Mouse (Mus musculus): Measurements from ENCODE around the gene Shroom3. TPM values are rescaled to one million over a fixed set of nuclear protein-coding genes. Genes with fewer than 3 reads are reported as not detected.

The Shroom3 gene
- polyA plus RNA-seq, 1 experiment from 2014 or later = 5.6 TPM

- Histone ChIP-seq H3K27me3 (ENCODE audit: insufficient read depth, low read length) (no peaks in the 10 kb centered on the region), H3K27ac (ENCODE audit: low read depth) (peak overlapping the region; percentile 71), H3K4me1 (ENCODE audit: insufficient read depth) (no peaks in the 10 kb centered on the region), H3K4me2 (no peak overlapping the region), H3K9ac (no peak overlapping the region), H3K9me3 (ENCODE audit: low read depth, low read length) (no peaks in the 10 kb centered on the region), H3K36me3 (ENCODE audit: insufficient read depth) (no peaks in the 10 kb centered on the region), H3K4me3 (ENCODE audit: low read depth, low read length) (no peak overlapping the region)
- WGBS = 42% methylated on average over 8 of the region's 8 CpGs
- DNase-seq = peak; percentile 65
- peak; percentile 92 for ATAC-seq (ENCODE audit: insufficient read depth)
- TF ChIP-seq CTCF (IDR thresholded peaks at IDR 0.05; ENCODE audit: low read depth) = no peak
These were observed 62.4 kb downstream of the Shroom3 start for GRCm38 (mm10) chr5:92745390-92746253.

GRCm38 (mm10) chr5:92751488-92751887 is 68.3 kb downstream of the Shroom3 start:
- H3K4me3 ChIP-seq (ENCODE audit: low read depth, low read length) = no peak overlapping the region
- 63% methylated on average over 4 of the region's 4 CpGs for WGBS
- no peaks in the 10 kb centered on the region; the same call in 1 of the 2 replicates for H3K4me1 ChIP-seq (ENCODE audit: insufficient read depth)
- H3K27ac ChIP-seq (ENCODE audit: low read depth) = no peak overlapping the region
- H3K4me2 ChIP-seq = no peak overlapping the region
- no peak for ATAC-seq (ENCODE audit: insufficient read depth)
- no peak for TF ChIP-seq CTCF (IDR thresholded peaks at IDR 0.05; ENCODE audit: low read depth)
- DNase-seq = no peak
- H3K9ac ChIP-seq = no peak overlapping the region
- H3K9me3 ChIP-seq (ENCODE audit: low read depth, low read length) = no peaks in the 10 kb centered on the region
- no peaks in the 10 kb centered on the region for H3K27me3 ChIP-seq (ENCODE audit: insufficient read depth, low read length)
- no peaks in the 10 kb centered on the region for H3K36me3 ChIP-seq (ENCODE audit: insufficient read depth)

- Histone ChIP-seq H3K4me2 (no peak overlapping the region), H3K27ac (ENCODE audit: low read depth) (no peak overlapping the region), H3K4me3 (ENCODE audit: low read depth, low read length) (no peak overlapping the region), H3K9me3 (ENCODE audit: low read depth, low read length) (no peaks in the 10 kb centered on the region), H3K36me3 (ENCODE audit: insufficient read depth) (no peaks in the 10 kb centered on the region), H3K27me3 (ENCODE audit: insufficient read depth, low read length) (no peaks in the 10 kb centered on the region), H3K9ac (no peak overlapping the region), H3K4me1 (ENCODE audit: insufficient read depth) (no peaks in the 10 kb centered on the region; the same call in 1 of the 2 replicates)
- no peak for TF ChIP-seq CTCF (IDR thresholded peaks at IDR 0.05; ENCODE audit: low read depth)
- no peak for ATAC-seq (ENCODE audit: insufficient read depth)
- WGBS = 79% methylated on average over 7 of the region's 7 CpGs
- no peak for DNase-seq
These were observed 72.1 kb downstream of the Shroom3 start for GRCm38 (mm10) chr5:92755241-92755775.

- H3K27ac ChIP-seq (ENCODE audit: low read depth) = no peak overlapping the region
- H3K4me1 ChIP-seq (ENCODE audit: insufficient read depth) = 0 out of 2 replicates have a peak, but pooled peaks cover 5% of the 10 kb centered on the region
- no peak overlapping the region for H3K4me3 ChIP-seq (ENCODE audit: low read depth, low read length)
- DNase-seq (no peak), ATAC-seq (ENCODE audit: insufficient read depth) (no peak)
- no peaks in the 10 kb centered on the region for H3K27me3 ChIP-seq (ENCODE audit: insufficient read depth, low read length)
- no peak overlapping the region for H3K4me2 ChIP-seq
- TF ChIP-seq CTCF (IDR thresholded peaks at IDR 0.05; ENCODE audit: low read depth) = no peak
- no peak overlapping the region for H3K9ac ChIP-seq
- no peaks in the 10 kb centered on the region for H3K36me3 ChIP-seq (ENCODE audit: insufficient read depth)
- 81% methylated on average over 6 of the region's 6 CpGs for WGBS
- H3K9me3 ChIP-seq (ENCODE audit: low read depth, low read length) = no peaks in the 10 kb centered on the region
These were observed 76.0 kb downstream of the Shroom3 start for GRCm38 (mm10) chr5:92759156-92759745.

- Histone ChIP-seq H3K4me1 (ENCODE audit: insufficient read depth) (0 out of 2 replicates have a peak, but pooled peaks cover 5% of the 10 kb centered on the region), H3K9ac (no peak overlapping the region), H3K9me3 (ENCODE audit: low read depth, low read length) (no peaks in the 10 kb centered on the region), H3K4me2 (no peak overlapping the region), H3K27me3 (ENCODE audit: insufficient read depth, low read length) (no peaks in the 10 kb centered on the region), H3K27ac (ENCODE audit: low read depth) (no peak overlapping the region), H3K4me3 (ENCODE audit: low read depth, low read length) (no peak overlapping the region), H3K36me3 (ENCODE audit: insufficient read depth) (no peaks in the 10 kb centered on the region)
- DNase-seq (no peak), ATAC-seq (ENCODE audit: insufficient read depth) (no peak)
- 72% methylated on average over 7 of the region's 7 CpGs for WGBS
- no peak for TF ChIP-seq CTCF (IDR thresholded peaks at IDR 0.05; ENCODE audit: low read depth)
These were observed 77.3 kb downstream of the Shroom3 start for GRCm38 (mm10) chr5:92760542-92760941.

- Histone ChIP-seq H3K9me3 (ENCODE audit: low read depth, low read length) (no peaks in the 10 kb centered on the region), H3K4me3 (ENCODE audit: low read depth, low read length) (no peak overlapping the region), H3K27me3 (ENCODE audit: insufficient read depth, low read length) (no peaks in the 10 kb centered on the region), H3K4me1 (ENCODE audit: insufficient read depth) (0 out of 2 replicates have a peak, but pooled peaks cover 5% of the 10 kb centered on the region), H3K4me2 (no peak overlapping the region), H3K36me3 (ENCODE audit: insufficient read depth) (no peaks in the 10 kb centered on the region), H3K27ac (ENCODE audit: low read depth) (no peak overlapping the region), H3K9ac (no peak overlapping the region)
- no peak for DNase-seq
- TF ChIP-seq CTCF (IDR thresholded peaks at IDR 0.05; ENCODE audit: low read depth) = no peak
- 54% methylated on average over 9 of the region's 9 CpGs for whole genome bisulfite sequencing
- 0 out of 2 replicates have a peak, but pooled peaks have one; percentile 29 for ATAC-seq (ENCODE audit: insufficient read depth)
These were observed 78.5 kb downstream of the Shroom3 start for GRCm38 (mm10) chr5:92761615-92762353.
